Mouse (Mus musculus) E14TG2a.4 (cell line): ENCODE results near the gene Tmem215.

ENCODE experiments used
- H3K27me3 ChIP-seq: 2 replicates; pipeline ENCODE4 v1.6.1; 2014; ENCODE audit warnings: low read length, control low read depth; ENCODE audit not compliant: insufficient read depth
- H3K36me3 ChIP-seq: 2 replicates; pipeline ENCODE4 v1.6.1; 2014; ENCODE audit warnings: low read length, control low read depth; ENCODE audit not compliant: insufficient read depth
- H3K4me1 ChIP-seq: replicated peaks from 2 replicates; pipeline ENCODE4 v1.6.1; 2014; ENCODE audit warnings: low read depth, low read length, control low read depth
- H3K4me3 ChIP-seq: replicated peaks from 2 replicates; pipeline ENCODE4 v1.5.1; 2014; ENCODE audit warnings: mild to moderate bottlenecking, low read length
- H3K9me3 ChIP-seq: 2 replicates; pipeline ENCODE4 v1.6.1; 2014; ENCODE audit warnings: low read length, control low read depth
- CTCF ChIP-seq: conservative IDR thresholded peaks from 2 replicates; pipeline ENCODE4 v1.5.1; 2014; ENCODE audit warnings: low read length
- NANOG ChIP-seq: IDR thresholded peaks from 2 replicates; pipeline ENCODE4 v1.6.1; 2014; ENCODE audit warnings: borderline replicate concordance, low read length, mixed read lengths
- POU5F1 ChIP-seq: IDR thresholded peaks from 2 replicates; pipeline ENCODE4 v1.6.1; 2014; ENCODE audit warnings: low read length, borderline replicate concordance

The Tmem215 gene

DNA sequence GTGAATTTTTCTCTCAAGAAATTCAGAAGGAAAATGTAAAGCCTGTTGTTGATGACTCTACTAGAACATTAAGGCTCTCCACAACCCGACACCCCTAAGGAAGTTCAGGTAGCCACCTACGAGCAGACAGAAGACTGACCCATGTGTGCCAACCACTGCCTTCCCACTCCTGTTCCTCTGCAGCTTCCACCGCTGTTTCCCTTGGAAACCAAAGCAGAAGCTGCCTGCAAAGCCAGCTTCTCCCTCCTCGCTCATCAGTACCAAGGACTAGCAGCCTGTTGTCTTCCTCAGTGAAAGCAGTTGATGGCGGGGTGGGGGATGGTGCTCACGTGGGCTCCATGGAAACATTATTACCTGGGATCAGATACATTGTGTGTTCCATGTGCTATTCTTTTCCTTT is 14.6 kb downstream of the Tmem215 start:
- TF ChIP-seq POU5F1 (no peak), NANOG (no peak), CTCF (no peak)
- H3K9me3 ChIP-seq = no peaks in the 10 kb centered on the region
- no peaks in the 10 kb centered on the region for H3K4me1 ChIP-seq
- H3K27me3 ChIP-seq = no peaks in the 10 kb centered on the region
- H3K36me3 ChIP-seq = no peaks in the 10 kb centered on the region
- H3K4me3 ChIP-seq = no peak overlapping the region

DNA sequence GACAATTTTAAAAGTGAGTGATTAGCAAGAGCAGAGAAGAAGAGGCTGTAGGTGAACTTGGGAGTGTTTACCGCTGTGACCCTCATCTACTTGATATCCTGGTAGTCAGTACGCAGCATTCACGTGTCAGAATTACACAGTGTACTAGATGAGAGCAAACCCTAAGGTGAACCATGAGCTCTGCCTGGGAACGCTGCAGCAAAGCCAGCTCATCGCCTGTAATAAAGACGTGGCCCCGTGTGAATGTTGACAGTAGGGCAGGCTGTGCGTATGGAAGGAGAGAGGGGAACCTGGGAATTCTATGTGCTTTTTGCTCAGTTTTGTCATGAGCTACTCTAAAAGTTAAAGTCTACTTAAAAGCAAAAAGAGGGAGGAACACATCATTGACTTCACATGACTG is 19.8 kb downstream of the Tmem215 start:
- Histone ChIP-seq H3K27me3 (peaks cover 2% of the 10 kb centered on the region; the same call in 1 of the 2 replicates), H3K36me3 (no peaks in the 10 kb centered on the region), H3K4me3 (no peak overlapping the region), H3K9me3 (no peaks in the 10 kb centered on the region), H3K4me1 (no peaks in the 10 kb centered on the region)
- no peak for TF ChIP-seq CTCF
- no peak for TF ChIP-seq NANOG
- no peak for TF ChIP-seq POU5F1

DNA sequence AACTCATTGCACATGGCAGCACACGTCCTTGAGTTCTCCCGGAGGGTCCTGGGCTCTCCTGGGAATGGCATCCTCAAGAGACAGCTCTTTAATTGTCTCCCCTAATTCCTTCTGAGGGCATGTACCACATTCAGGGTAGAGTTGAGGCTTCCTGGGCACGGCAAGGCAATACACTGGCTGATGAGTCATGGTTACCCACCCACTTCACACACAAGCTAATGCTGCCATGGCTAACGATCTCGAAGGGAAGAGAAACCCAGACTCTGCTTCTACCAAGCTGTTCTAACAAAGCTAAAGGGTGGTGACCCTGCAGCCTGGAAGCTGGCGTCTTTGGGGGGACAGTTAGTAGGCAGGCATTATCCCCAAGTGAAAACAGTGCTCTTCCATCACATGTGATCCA is 24.4 kb downstream of the Tmem215 start:
- Histone ChIP-seq H3K4me1 (no peaks in the 10 kb centered on the region), H3K9me3 (peaks cover 26% of the 10 kb centered on the region), H3K27me3 (peaks cover 2% of the 10 kb centered on the region; the same call in 1 of the 2 replicates), H3K36me3 (no peaks in the 10 kb centered on the region), H3K4me3 (no peak overlapping the region)
- TF ChIP-seq POU5F1 (no peak), NANOG (no peak), CTCF (no peak)

DNA sequence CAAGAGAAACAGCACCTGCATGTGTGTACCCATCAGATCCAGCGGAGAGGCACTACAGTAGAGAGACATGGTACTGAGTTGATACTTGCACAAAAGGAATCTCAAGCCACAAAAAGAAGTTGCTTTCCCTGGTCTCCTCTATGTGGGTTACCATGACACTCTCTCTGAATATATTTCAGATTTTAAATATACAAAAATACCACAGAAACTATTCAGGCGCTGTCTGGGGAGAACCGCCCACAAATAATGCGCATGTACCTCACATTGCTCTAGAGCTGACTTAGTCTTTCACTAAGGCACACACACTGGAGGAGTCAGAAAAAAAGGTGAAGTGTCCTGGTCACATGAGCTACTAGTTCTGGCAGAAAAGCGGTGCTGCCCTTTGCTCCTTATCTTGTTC is 24.8 kb downstream of the Tmem215 start:
- H3K27me3 ChIP-seq = peaks cover 2% of the 10 kb centered on the region; the same call in 1 of the 2 replicates
- no peak overlapping the region for H3K4me3 ChIP-seq
- peaks cover 26% of the 10 kb centered on the region for H3K9me3 ChIP-seq
- TF ChIP-seq NANOG = no peak
- TF ChIP-seq CTCF = no peak
- TF ChIP-seq POU5F1 = no peak
- H3K4me1 ChIP-seq = no peaks in the 10 kb centered on the region
- no peaks in the 10 kb centered on the region for H3K36me3 ChIP-seq

DNA sequence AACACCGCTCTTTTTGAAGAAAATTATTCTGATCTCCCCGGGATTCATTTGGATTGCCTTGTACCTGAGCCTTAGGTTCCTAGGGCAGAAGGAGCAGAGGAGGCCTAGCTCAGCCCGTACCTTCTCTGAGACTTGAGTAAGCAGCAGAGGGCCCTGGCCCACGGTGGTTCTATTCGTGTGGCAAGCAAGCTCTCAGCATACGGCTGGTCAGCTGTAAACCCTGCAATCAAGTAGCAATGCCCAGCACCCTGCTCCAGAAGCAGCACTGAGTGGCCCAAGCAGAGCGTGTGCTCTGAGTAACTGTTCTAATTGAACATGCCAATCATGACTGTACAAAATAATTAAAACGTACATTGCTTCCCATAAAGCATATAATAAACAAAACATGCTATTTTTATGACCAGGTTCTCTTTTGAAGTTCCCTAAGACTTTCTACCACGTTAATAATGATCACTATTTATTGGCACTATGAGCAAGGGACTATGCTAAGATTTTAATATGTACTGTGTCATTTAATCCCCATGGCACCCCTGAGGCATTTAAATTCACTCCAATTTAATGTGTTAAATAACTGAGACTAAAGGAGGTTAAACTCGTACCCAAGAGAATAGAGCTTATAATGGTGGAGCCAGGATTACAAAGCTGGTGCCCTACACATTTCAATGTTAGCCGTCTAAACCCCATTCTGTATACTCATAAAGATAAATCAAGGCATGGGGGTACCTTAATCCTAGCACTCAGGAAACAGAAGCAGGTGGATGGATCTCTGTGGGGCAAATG is 28.0 kb downstream of the Tmem215 start:
- Histone ChIP-seq H3K4me3 (no peak overlapping the region), H3K36me3 (no peaks in the 10 kb centered on the region), H3K9me3 (peaks cover 34% of the 10 kb centered on the region), H3K27me3 (peaks cover 2% of the 10 kb centered on the region; the same call in 1 of the 2 replicates), H3K4me1 (no peaks in the 10 kb centered on the region)
- TF ChIP-seq POU5F1 (no peak), NANOG (no peak), CTCF (no peak)

DNA sequence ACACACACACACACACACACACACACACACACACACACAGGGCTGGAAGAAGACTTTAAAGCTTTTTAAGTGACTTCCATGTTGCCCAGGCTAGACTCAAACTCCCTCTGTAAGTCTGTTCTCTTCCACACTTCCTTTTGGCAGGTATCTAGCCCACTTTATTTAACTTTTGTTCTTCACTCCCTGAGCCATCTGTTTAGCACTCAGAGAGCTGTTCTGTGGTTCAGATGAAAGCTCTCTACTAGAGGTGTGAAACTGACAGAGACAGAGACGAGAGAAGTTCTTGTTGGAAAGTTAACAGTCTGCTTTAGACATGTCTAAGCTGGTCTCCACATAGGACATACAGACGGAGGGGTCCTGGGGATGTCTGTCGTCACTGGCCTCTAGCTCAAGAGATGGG is 30.5 kb downstream of the Tmem215 start:
- Histone ChIP-seq H3K4me3 (no peak overlapping the region), H3K36me3 (no peaks in the 10 kb centered on the region), H3K4me1 (no peaks in the 10 kb centered on the region), H3K9me3 (peaks cover 28% of the 10 kb centered on the region), H3K27me3 (no peaks in the 10 kb centered on the region)
- TF ChIP-seq CTCF (no peak), POU5F1 (no peak), NANOG (no peak)

DNA sequence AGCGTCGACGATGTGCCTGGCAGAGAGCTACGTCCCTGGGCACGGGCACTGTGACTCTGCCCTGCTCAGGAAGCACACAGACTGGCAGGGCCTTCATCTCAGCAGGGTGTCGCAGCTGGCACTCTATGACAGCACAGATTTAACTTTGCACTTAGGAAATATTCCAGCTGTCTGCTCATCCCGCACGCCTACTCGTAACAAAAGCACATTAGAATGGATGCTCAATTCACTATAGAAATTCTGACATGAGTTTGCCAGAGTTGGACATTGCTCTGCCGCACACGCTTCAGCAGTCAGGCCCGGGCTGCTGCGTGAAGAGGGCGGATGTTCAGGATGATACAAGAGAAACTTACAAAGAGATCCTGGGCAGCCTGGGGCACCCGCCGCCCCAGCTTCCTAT is 37.6 kb downstream of the Tmem215 start:
- H3K9me3 ChIP-seq = peaks cover 11% of the 10 kb centered on the region; the same call in 1 of the 2 replicates
- no peaks in the 10 kb centered on the region for H3K36me3 ChIP-seq
- TF ChIP-seq POU5F1 = no peak
- TF ChIP-seq CTCF = no peak
- no peak for TF ChIP-seq NANOG
- no peaks in the 10 kb centered on the region; the same call in 1 of the 2 replicates for H3K27me3 ChIP-seq
- peak overlapping the region; percentile 39 for H3K4me3 ChIP-seq
- H3K4me1 ChIP-seq = 0 out of 2 replicates have a peak, but pooled peaks cover 6% of the 10 kb centered on the region

DNA sequence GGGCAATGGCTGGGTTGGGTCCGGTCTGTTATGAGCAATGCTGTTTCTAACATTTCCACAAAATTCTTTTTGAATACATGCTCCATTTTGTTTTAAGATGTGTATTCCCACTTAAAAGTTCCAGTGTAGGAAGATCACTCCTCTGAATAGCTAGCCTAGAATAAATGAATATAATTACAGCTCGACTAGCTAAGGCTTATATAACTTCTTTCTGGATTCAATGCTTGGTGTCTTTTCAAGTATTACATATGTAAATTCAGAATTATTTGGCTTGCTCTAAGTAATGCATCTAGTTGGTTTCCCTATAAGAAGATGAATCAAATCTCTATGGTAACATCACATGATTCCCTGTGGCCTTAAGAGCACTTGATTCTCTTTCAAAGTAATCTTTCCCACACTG is 41.3 kb downstream of the Tmem215 start:
- Histone ChIP-seq H3K4me3 (no peak overlapping the region), H3K4me1 (0 out of 2 replicates have a peak, but pooled peaks cover 6% of the 10 kb centered on the region), H3K9me3 (peaks cover 16% of the 10 kb centered on the region; the same call in 1 of the 2 replicates), H3K27me3 (no peaks in the 10 kb centered on the region; the same call in 1 of the 2 replicates), H3K36me3 (no peaks in the 10 kb centered on the region)
- no peak for TF ChIP-seq NANOG
- no peak for TF ChIP-seq CTCF
- TF ChIP-seq POU5F1 = no peak
